Mouse (Mus musculus): ENCODE results near the gene Olfr1107.

- TF ChIP-seq E2F4 (IDR thresholded peaks at IDR 0.05; ENCODE audit: insufficient read depth) (no peak), POLR2AphosphoS2 (IDR thresholded peaks at IDR 0.05; ENCODE audit: insufficient read length, low read depth) (no peak), POLR2A (IDR thresholded peaks at IDR 0.05; ENCODE audit: insufficient read length, low read depth) (no peak), TCF12 (IDR thresholded peaks at IDR 0.05; ENCODE audit: insufficient read depth, poor library complexity, severe bottlenecking) (no peak), USF1 (IDR thresholded peaks at IDR 0.05; ENCODE audit: low read depth) (no peak), MYOD1 (IDR thresholded peaks at IDR 0.05; ENCODE audit: control insufficient read depth in 1 of 3, insufficient read length in 2 of 3, low read depth in 2 of 3) (no peak), MYOG (IDR thresholded peaks at IDR 0.05; ENCODE audit: control insufficient read depth in 1 of 3, insufficient read depth in 1 of 3, insufficient read length in 2 of 3, low read depth in 2 of 3) (no peak), MAX (IDR thresholded peaks at IDR 0.05; ENCODE audit: low read depth) (no peak), TCF3 (IDR thresholded peaks at IDR 0.05; ENCODE audit: insufficient read length, low read depth) (no peak)
Measured at GRCm38 (mm10) chr2:87075717-87076116, at the start of gene Olfr1107.
